Mouse (Mus musculus): Measurements from ENCODE around the gene Gm38655. TPM values are rescaled to one million over a fixed set of nuclear protein-coding genes. Genes with fewer than 3 reads are reported as not detected.

The Gm38655 gene
- polyA plus RNA-seq, 1 experiment from 2014 or later, result 4.3 TPM

GRCm38 (mm10) chr17:25210680-25211466, 35.6 kb upstream of the Gm38655 start:
- Histone ChIP-seq H3K4me2 (no peak overlapping the region), H3K27me3 (replicated peaks) (no peaks in the 10 kb centered on the region), H3K9me3 (no peaks in the 10 kb centered on the region), H3K4me1 (no peaks in the 10 kb centered on the region), H3K4me3 (replicated peaks) (no peak overlapping the region), H3K27ac (no peak overlapping the region), H3K9ac (no peak overlapping the region), H3K36me3 (peaks cover 44% of the 10 kb centered on the region)
- ATAC-seq (ENCODE audit: insufficient read depth, low FRiP score, low read depth), result no peak
- 83% methylated on average over 15 of the region's 15 CpGs for WGBS

GRCm38 (mm10) chr17:25210006-25210405, 34.7 kb upstream of the Gm38655 start:
- H3K36me3 ChIP-seq, result peaks cover 43% of the 10 kb centered on the region

DNA sequence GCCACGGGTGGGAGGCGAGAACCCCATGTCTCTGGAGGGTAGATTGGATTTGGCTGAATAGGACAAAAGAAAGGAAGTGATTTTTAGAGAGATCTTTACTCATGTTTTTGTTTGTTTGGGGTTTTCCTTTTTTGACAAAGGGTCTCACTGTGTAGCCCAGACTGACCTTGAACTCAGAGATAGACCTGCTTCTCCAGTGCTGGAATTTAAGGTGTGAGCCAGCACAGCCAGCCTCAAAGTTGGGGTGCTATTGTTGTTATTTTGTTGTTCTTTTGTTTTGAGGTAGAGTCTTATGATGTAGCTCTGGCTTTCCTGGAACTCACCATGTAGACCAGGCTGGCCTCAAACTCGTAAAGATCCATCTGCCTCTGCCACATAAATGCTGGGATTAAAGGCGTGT, 27.1 kb upstream of the Gm38655 start:
- no peak overlapping the region for H3K27ac ChIP-seq
- no peak for ATAC-seq (ENCODE audit: insufficient read depth, low FRiP score, low read depth)
- no peaks in the 10 kb centered on the region for H3K4me1 ChIP-seq
- no peaks in the 10 kb centered on the region for H3K27me3 ChIP-seq (replicated peaks)
- no peaks in the 10 kb centered on the region for H3K9me3 ChIP-seq
- H3K9ac ChIP-seq, result no peak overlapping the region
- H3K4me3 ChIP-seq (replicated peaks), result no peak overlapping the region
- 86% methylated on average over 4 of the region's 4 CpGs for WGBS
- peaks cover 50% of the 10 kb centered on the region for H3K36me3 ChIP-seq
- no peak overlapping the region for H3K4me2 ChIP-seq

More at GRCm38 (mm10) chr17:25210006-25210405, 34.7 kb upstream of the Gm38655 start:
- ATAC-seq (ENCODE audit: insufficient read depth, low FRiP score, low read depth), result no peak
- 78% methylated on average over 4 of the region's 4 CpGs for WGBS
- H3K27me3 ChIP-seq (replicated peaks), result no peaks in the 10 kb centered on the region
- no peak overlapping the region for H3K9ac ChIP-seq
- no peak overlapping the region for H3K4me3 ChIP-seq (replicated peaks)
- H3K4me2 ChIP-seq, result no peak overlapping the region
- no peaks in the 10 kb centered on the region for H3K4me1 ChIP-seq
- H3K9me3 ChIP-seq, result no peaks in the 10 kb centered on the region
- H3K27ac ChIP-seq, result no peak overlapping the region

DNA sequence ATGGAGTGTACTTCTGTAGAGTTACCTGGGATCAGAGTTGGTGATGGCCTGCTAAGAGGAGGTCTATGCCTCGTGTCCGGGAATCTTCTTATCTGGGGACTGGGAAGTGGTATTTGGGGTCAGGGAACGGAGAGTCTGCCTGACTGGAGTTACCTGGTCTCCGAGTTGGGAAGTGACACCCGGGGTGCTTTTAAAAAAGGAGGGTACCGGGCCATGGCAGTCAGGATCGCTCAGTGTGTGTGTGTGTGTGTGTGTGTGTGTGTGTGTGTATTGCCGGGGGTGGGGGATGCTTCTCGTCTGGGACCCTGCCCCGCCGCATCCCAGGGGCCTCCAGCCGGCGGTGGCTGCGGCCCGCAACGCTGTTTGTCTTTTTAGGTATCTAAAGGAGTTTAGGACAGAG, 13.8 kb upstream of the Gm38655 start:
- no peak for ATAC-seq (ENCODE audit: insufficient read depth, low FRiP score, low read depth)
- Histone ChIP-seq H3K36me3 (peaks cover under 1% of the 10 kb centered on the region; the same call in 1 of the 2 replicates), H3K27me3 (replicated peaks) (no peaks in the 10 kb centered on the region), H3K27ac (no peak overlapping the region), H3K4me3 (replicated peaks) (peak overlapping the region; percentile 94), H3K9me3 (no peaks in the 10 kb centered on the region), H3K9ac (peak overlapping the region; percentile 98), H3K4me1 (peaks cover 26% of the 10 kb centered on the region), H3K4me2 (peak overlapping the region; percentile 86)
- 4% methylated on average over 16 of the region's 16 CpGs for WGBS

GRCm38 (mm10) chr17:25188150-25189031, 13.1 kb upstream of the Gm38655 start, which contains the start of gene Unkl:
Unkl (plus strand) TSS chr17:25188397.
- WGBS, result under 1% methylated on average over 93 of the region's 104 CpGs
- Histone ChIP-seq H3K27ac (peak within 1 kb of the TSS; percentile 77), H3K4me3 (replicated peaks) (peak within 1 kb of the TSS; percentile 94), H3K36me3 (no peaks in the 10 kb centered on the region), H3K9ac (peak within 1 kb of the TSS; percentile 98), H3K9me3 (no peaks in the 10 kb centered on the region), H3K27me3 (replicated peaks) (no peaks in the 10 kb centered on the region), H3K4me1 (peaks cover 27% of the 10 kb centered on the region), H3K4me2 (peak within 1 kb of the TSS; percentile 86)
- peak; percentile 24; the same call in 1 of the 2 replicates for ATAC-seq (ENCODE audit: insufficient read depth, low FRiP score, low read depth)

GRCm38 (mm10) chr17:25187784-25188149, 12.5 kb upstream of the Gm38655 start:
- Histone ChIP-seq H3K4me1 (peaks cover 29% of the 10 kb centered on the region), H3K9ac (0 out of 2 replicates have a peak overlapping the region, but pooled peaks have one; percentile 98), H3K9me3 (no peaks in the 10 kb centered on the region), H3K4me2 (peak overlapping the region; percentile 86), H3K27me3 (replicated peaks) (no peaks in the 10 kb centered on the region), H3K27ac (peak overlapping the region; percentile 77), H3K4me3 (replicated peaks) (peak overlapping the region; percentile 94), H3K36me3 (no peaks in the 10 kb centered on the region)
- ATAC-seq (ENCODE audit: insufficient read depth, low FRiP score, low read depth), result no peak
- 6% methylated on average over 11 of the region's 11 CpGs for WGBS

- H3K4me1 ChIP-seq, result peaks cover 29% of the 10 kb centered on the region
- WGBS, result 8% methylated on average over 17 of the region's 17 CpGs
- peak overlapping the region; percentile 97 for H3K4me3 ChIP-seq (replicated peaks)
- peak overlapping the region; percentile 67 for H3K27ac ChIP-seq
- H3K27me3 ChIP-seq (replicated peaks), result no peaks in the 10 kb centered on the region
- no peaks in the 10 kb centered on the region for H3K36me3 ChIP-seq
- H3K9me3 ChIP-seq, result no peaks in the 10 kb centered on the region
- H3K9ac ChIP-seq, result peak overlapping the region; percentile 82
- H3K4me2 ChIP-seq, result peak overlapping the region; percentile 98
- peak; percentile 13; the same call in 1 of the 2 replicates for ATAC-seq (ENCODE audit: insufficient read depth, low FRiP score, low read depth)
These were observed 9.7 kb upstream of the Gm38655 start for GRCm38 (mm10) chr17:25184961-25185360.

GRCm38 (mm10) chr17:25184129-25184691, 8.9 kb upstream of the Gm38655 start, which contains the start of gene BC003965:
BC003965 (plus strand) TSS chr17:25184554.
- H3K9me3 ChIP-seq, result no peaks in the 10 kb centered on the region
- peak; percentile 86 for ATAC-seq (ENCODE audit: insufficient read depth, low FRiP score, low read depth)
- peak within 1 kb of the TSS; percentile 96 for H3K27ac ChIP-seq
- H3K4me2 ChIP-seq, result peak within 1 kb of the TSS; percentile 98
- no peaks in the 10 kb centered on the region for H3K27me3 ChIP-seq (replicated peaks)
- peak within 1 kb of the TSS; percentile 92 for H3K9ac ChIP-seq
- under 1% methylated on average over 50 of the region's 50 CpGs for WGBS
- H3K36me3 ChIP-seq, result no peaks in the 10 kb centered on the region
- H3K4me3 ChIP-seq (replicated peaks), result peak within 1 kb of the TSS; percentile 97
- H3K4me1 ChIP-seq, result peaks cover 24% of the 10 kb centered on the region; the same call in 1 of the 2 replicates

DNA sequence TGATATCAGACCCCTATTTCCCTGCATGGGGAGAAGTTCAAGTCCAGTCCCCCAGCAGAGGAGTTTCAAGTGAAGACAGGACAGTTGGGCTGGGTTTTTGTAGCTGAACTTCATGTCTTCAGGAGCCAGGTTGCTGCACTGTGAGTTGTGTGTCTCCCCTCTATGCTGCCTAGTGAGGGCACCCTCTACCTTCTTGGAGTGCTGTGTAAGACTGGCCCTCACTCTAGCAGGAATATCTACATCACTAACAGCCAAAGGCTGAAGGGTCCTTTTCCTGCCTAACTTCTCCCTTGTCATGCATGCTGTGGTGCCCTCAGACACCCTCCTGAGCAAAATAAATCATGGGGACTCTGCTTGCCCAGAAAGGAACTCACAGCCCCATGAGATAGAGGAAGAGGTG, 8.0 kb upstream of the Gm38655 start:
- no peak overlapping the region for H3K27ac ChIP-seq
- H3K36me3 ChIP-seq, result no peaks in the 10 kb centered on the region
- no peak for ATAC-seq (ENCODE audit: insufficient read depth, low FRiP score, low read depth)
- H3K27me3 ChIP-seq (replicated peaks), result no peaks in the 10 kb centered on the region
- no peak overlapping the region for H3K9ac ChIP-seq
- H3K4me3 ChIP-seq (replicated peaks), result peak overlapping the region; percentile 97; the same call in 1 of the 2 replicates
- H3K4me1 ChIP-seq, result peaks cover 21% of the 10 kb centered on the region; the same call in 1 of the 2 replicates
- H3K9me3 ChIP-seq, result no peaks in the 10 kb centered on the region
- H3K4me2 ChIP-seq, result peak overlapping the region; percentile 92

GRCm38 (mm10) chr17:25172558-25172957, 2.7 kb downstream of the Gm38655 start:
- Histone ChIP-seq H3K27me3 (replicated peaks) (no peaks in the 10 kb centered on the region), H3K36me3 (no peaks in the 10 kb centered on the region), H3K4me1 (0 out of 2 replicates have a peak, but pooled peaks cover 3% of the 10 kb centered on the region), H3K9ac (no peak overlapping the region), H3K4me3 (replicated peaks) (no peak overlapping the region), H3K27ac (no peak overlapping the region), H3K4me2 (no peak overlapping the region), H3K9me3 (no peaks in the 10 kb centered on the region)
- 84% methylated on average over 3 of the region's 3 CpGs for WGBS
- no peak for ATAC-seq (ENCODE audit: insufficient read depth, low FRiP score, low read depth)

DNA sequence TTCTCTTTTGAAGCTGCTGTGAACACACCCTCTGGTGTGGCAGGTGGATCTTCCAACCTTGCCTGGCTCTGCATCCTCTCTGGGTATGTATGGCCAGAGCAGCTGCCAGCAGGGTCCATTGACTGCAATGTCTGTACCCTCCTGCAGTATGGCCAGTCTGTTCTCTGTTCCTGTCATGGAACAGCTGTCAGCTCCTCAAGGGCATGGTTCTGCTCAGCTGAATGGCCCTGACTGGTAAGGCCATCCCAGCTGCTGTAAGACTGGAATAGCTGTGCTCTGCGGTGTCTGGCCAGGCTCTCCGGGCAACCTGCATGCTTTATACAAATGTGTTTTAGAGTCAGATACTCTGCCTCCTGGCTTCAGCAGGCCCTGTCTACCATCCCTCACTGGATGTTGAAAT, 5.6 kb downstream of the Gm38655 start:
- peaks cover 3% of the 10 kb centered on the region; the same call in 1 of the 2 replicates for H3K4me1 ChIP-seq
- H3K4me3 ChIP-seq (replicated peaks), result no peak overlapping the region
- H3K27ac ChIP-seq, result no peak overlapping the region
- no peak for ATAC-seq (ENCODE audit: insufficient read depth, low FRiP score, low read depth)
- H3K9me3 ChIP-seq, result no peaks in the 10 kb centered on the region
- no peak overlapping the region for H3K4me2 ChIP-seq
- H3K9ac ChIP-seq, result no peak overlapping the region
- WGBS, result 90% methylated on average over 2 of the region's 2 CpGs
- H3K36me3 ChIP-seq, result no peaks in the 10 kb centered on the region
- no peaks in the 10 kb centered on the region for H3K27me3 ChIP-seq (replicated peaks)
